Mouse (Mus musculus): ENCODE results near the gene Qpctl.

DNA sequence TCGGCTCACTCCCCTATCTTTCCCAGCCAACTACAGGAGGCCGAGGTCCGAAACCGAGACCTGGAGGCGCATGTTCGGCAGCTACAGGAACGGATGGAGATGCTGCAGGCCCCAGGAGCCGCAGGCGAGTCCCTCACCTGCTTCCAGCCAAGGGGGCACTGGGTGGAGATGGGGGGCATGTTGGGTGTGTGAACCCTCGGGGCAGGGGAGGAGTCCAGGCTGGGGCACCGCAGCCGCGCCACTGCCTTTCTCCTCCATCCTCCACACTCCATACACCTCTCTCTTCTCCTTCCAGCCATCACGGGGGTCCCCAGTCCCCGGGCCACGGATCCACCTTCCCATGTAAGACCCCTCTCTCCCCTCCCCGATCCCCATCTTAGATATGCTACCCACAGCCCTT, 57.2 kb downstream of the Qpctl start:
- no peak for TF ChIP-seq CTCF (IDR thresholded peaks at IDR 0.05; ENCODE audit: low read depth, low read length)
- no peak for TF ChIP-seq GATA1 (IDR thresholded peaks at IDR 0.05; ENCODE audit: borderline replicate concordance, low read length)
- TF ChIP-seq POLR2AphosphoS5 (IDR thresholded peaks at IDR 0.05; ENCODE audit: insufficient replicate concordance, low read depth, low read length), result no peak
